Mouse (Mus musculus) adipose tissue, adult 10 weeks (tissue): ENCODE results near the gene Tekt5. TPM values are rescaled to one million over a fixed set of nuclear protein-coding genes. Genes with fewer than 3 reads are reported as not detected.

Experiments
- polyA plus RNA-seq: library from polyadenylated mRNA; stranded (reverse); fragments of 350-450 nt; fragmentation: Illumina TruSeq; extraction: RNeasy Lipid Tissue Mini Kit (QIAGEN cat#74804); gene quantifications from one replicate; pipeline ENCODE4 v1.2.3, GENCODE M21; 2014; ENCODE audit warnings: low read depth, low replicate concordance

Gene Tekt5
- polyA plus RNA-seq = 2.8 TPM

GRCm38 (mm10) chr16:10394699-10395540, at the start of gene Tekt5:
Tekt5 (minus strand) TSS chr16:10395490.

GRCm38 (mm10) chr16:10411764-10412746, 16.8 kb upstream of the Tekt5 start, which contains the start of gene Nubp1:
Nubp1 (plus strand) TSS chr16:10411948.

GRCm38 (mm10) chr16:10313646-10314088, 81.6 kb downstream of the Tekt5 start, which contains the start of gene Emp2:
Emp2 (minus strand) TSS chr16:10313968.

Other genes starting within 250 kb of the Tekt5 start
- gene Rpl39l, start 225.3 kb downstream of the Tekt5 start, polyA plus RNA-seq = 9.1 TPM
- gene Atf7ip2, start 202.8 kb downstream of the Tekt5 start, polyA plus RNA-seq = 2.1 TPM
- 29.0 TPM for gene Emp2, start 81.5 kb downstream of the Tekt5 start, polyA plus RNA-seq
- 17.7 TPM for gene Nubp1, start 16.5 kb upstream of the Tekt5 start, polyA plus RNA-seq
- gene Tvp23a, start 51.9 kb upstream of the Tekt5 start, polyA plus RNA-seq = 1.4 TPM
- 3.9 TPM for gene Ciita, start 84.6 kb upstream of the Tekt5 start, polyA plus RNA-seq
- 16.6 TPM for gene Dexi, start 147.6 kb upstream of the Tekt5 start, polyA plus RNA-seq
- 15.9 TPM for gene Clec16a, start 149.8 kb upstream of the Tekt5 start, polyA plus RNA-seq